Mouse (Mus musculus): ENCODE data around the gene Ifitm3.

GRCm38 (mm10) chr7:141041661-141042060 lies 31.1 kb upstream of the Ifitm3 start:
- TF ChIP-seq CTCF (IDR thresholded peaks at IDR 0.05; ENCODE audit: control insufficient read depth, insufficient read depth, insufficient replicate concordance, low read depth, low read length) (no peak), POLR2A (IDR thresholded peaks at IDR 0.05; ENCODE audit: control insufficient read depth, low read depth, low read length) (no peak)
